Mouse (Mus musculus): ENCODE data around the gene Fam53b.

- TF ChIP-seq CTCF (IDR thresholded peaks at IDR 0.05; ENCODE audit: low read depth) (no peak), EP300 (IDR thresholded peaks at IDR 0.05; ENCODE audit: low read depth) (no peak)
These were observed 129.8 kb downstream of the Fam53b start for GRCm38 (mm10) chr7:132683923-132684322.

Data from liver, embryonic 14.5 days (tissue).